Mouse (Mus musculus): ENCODE measurements around the gene Pglyrp1. TPM values are rescaled to one million over a fixed set of nuclear protein-coding genes. Genes with fewer than 3 reads are reported as not detected.

Pglyrp1 gene
- polyA plus RNA-seq, 1 experiment: 93.4 TPM

- Histone ChIP-seq H3K36me3 (ENCODE audit: control insufficient read depth, insufficient read depth, low read length) (peaks cover 6% of the 10 kb centered on the region; the same call in 1 of the 2 replicates), H3K27me3 (ENCODE audit: control insufficient read depth, insufficient read depth, low read length) (peaks cover 2% of the 10 kb centered on the region), H3K27ac (ENCODE audit: insufficient read depth, low read length) (no peak overlapping the region), H3K4me3 (ENCODE audit: extremely low read depth, insufficient read depth, insufficient read length) (no peak overlapping the region), H3K4me1 (ENCODE audit: control insufficient read depth, insufficient read depth, insufficient read length) (peaks cover 12% of the 10 kb centered on the region)
- WGBS: 66% methylated on average over 5 of the region's 5 CpGs
- no peak for DNase-seq (ENCODE audit: low read depth in 1 of 2, low spot score in 2 of 2)
- TF ChIP-seq CTCF (IDR thresholded peaks at IDR 0.05; ENCODE audit: extremely low read depth, insufficient read depth, insufficient read length, insufficient replicate concordance) (peak; percentile 14; the same call in 1 of the 2 replicates), POLR2A (IDR thresholded peaks at IDR 0.05; ENCODE audit: low read depth, low read length) (no peak)
Measured at GRCm38 (mm10) chr7:18896536-18896935, 25.4 kb downstream of the Pglyrp1 start.

GRCm38 (mm10) chr7:18900513-18900912 lies 29.4 kb downstream of the Pglyrp1 start:
- TF ChIP-seq CTCF (IDR thresholded peaks at IDR 0.05; ENCODE audit: extremely low read depth, insufficient read depth, insufficient read length, insufficient replicate concordance) (no peak), POLR2A (IDR thresholded peaks at IDR 0.05; ENCODE audit: low read depth, low read length) (no peak)
- WGBS: 89% methylated on average over 2 of the region's 2 CpGs
- Histone ChIP-seq H3K27ac (ENCODE audit: insufficient read depth, low read length) (no peak overlapping the region), H3K36me3 (ENCODE audit: control insufficient read depth, insufficient read depth, low read length) (peaks cover 6% of the 10 kb centered on the region; the same call in 1 of the 2 replicates), H3K27me3 (ENCODE audit: control insufficient read depth, insufficient read depth, low read length) (no peaks in the 10 kb centered on the region), H3K4me1 (ENCODE audit: control insufficient read depth, insufficient read depth, insufficient read length) (no peaks in the 10 kb centered on the region), H3K4me3 (ENCODE audit: extremely low read depth, insufficient read depth, insufficient read length) (no peak overlapping the region)
- DNase-seq (ENCODE audit: low read depth in 1 of 2, low spot score in 2 of 2): no peak

- Histone ChIP-seq H3K4me1 (ENCODE audit: control insufficient read depth, insufficient read depth, insufficient read length) (no peaks in the 10 kb centered on the region), H3K36me3 (ENCODE audit: control insufficient read depth, insufficient read depth, low read length) (peaks cover 6% of the 10 kb centered on the region; the same call in 1 of the 2 replicates), H3K27ac (ENCODE audit: insufficient read depth, low read length) (no peak overlapping the region), H3K27me3 (ENCODE audit: control insufficient read depth, insufficient read depth, low read length) (no peaks in the 10 kb centered on the region), H3K4me3 (ENCODE audit: extremely low read depth, insufficient read depth, insufficient read length) (no peak overlapping the region)
- 81% methylated on average over 3 of the region's 3 CpGs for WGBS
- DNase-seq (ENCODE audit: low read depth in 1 of 2, low spot score in 2 of 2): no peak
- no peak for TF ChIP-seq POLR2A (IDR thresholded peaks at IDR 0.05; ENCODE audit: low read depth, low read length)
- no peak for TF ChIP-seq CTCF (IDR thresholded peaks at IDR 0.05; ENCODE audit: extremely low read depth, insufficient read depth, insufficient read length, insufficient replicate concordance)
Measured at GRCm38 (mm10) chr7:18902486-18902885, 31.4 kb downstream of the Pglyrp1 start.

GRCm38 (mm10) chr7:18904971-18905370 lies 33.8 kb downstream of the Pglyrp1 start:
- Histone ChIP-seq H3K36me3 (ENCODE audit: control insufficient read depth, insufficient read depth, low read length) (peaks cover 4% of the 10 kb centered on the region; the same call in 1 of the 2 replicates), H3K4me3 (ENCODE audit: extremely low read depth, insufficient read depth, insufficient read length) (no peak overlapping the region), H3K4me1 (ENCODE audit: control insufficient read depth, insufficient read depth, insufficient read length) (no peaks in the 10 kb centered on the region; the same call in 1 of the 2 replicates), H3K27ac (ENCODE audit: insufficient read depth, low read length) (no peak overlapping the region), H3K27me3 (ENCODE audit: control insufficient read depth, insufficient read depth, low read length) (no peaks in the 10 kb centered on the region)
- DNase-seq (ENCODE audit: low read depth in 1 of 2, low spot score in 2 of 2): no peak
- 81% methylated on average over 3 of the region's 3 CpGs for WGBS
- TF ChIP-seq POLR2A (IDR thresholded peaks at IDR 0.05; ENCODE audit: low read depth, low read length): no peak
- TF ChIP-seq CTCF (IDR thresholded peaks at IDR 0.05; ENCODE audit: extremely low read depth, insufficient read depth, insufficient read length, insufficient replicate concordance): no peak

GRCm38 (mm10) chr7:18909797-18910196 lies 38.7 kb downstream of the Pglyrp1 start:
- DNase-seq (ENCODE audit: low read depth in 1 of 2, low spot score in 2 of 2): no peak
- H3K4me3 ChIP-seq (ENCODE audit: extremely low read depth, insufficient read depth, insufficient read length): peak overlapping the region; percentile 81
- TF ChIP-seq CTCF (IDR thresholded peaks at IDR 0.05; ENCODE audit: extremely low read depth, insufficient read depth, insufficient read length, insufficient replicate concordance) (no peak), POLR2A (IDR thresholded peaks at IDR 0.05; ENCODE audit: low read depth, low read length) (no peak)
- peak overlapping the region; percentile 36; the same call in 1 of the 2 replicates for H3K27ac ChIP-seq (ENCODE audit: insufficient read depth, low read length)
- 2% methylated on average over 17 of the region's 17 CpGs for WGBS
- no peaks in the 10 kb centered on the region; the same call in 1 of the 2 replicates for H3K4me1 ChIP-seq (ENCODE audit: control insufficient read depth, insufficient read depth, insufficient read length)
- no peaks in the 10 kb centered on the region for H3K36me3 ChIP-seq (ENCODE audit: control insufficient read depth, insufficient read depth, low read length)
- H3K27me3 ChIP-seq (ENCODE audit: control insufficient read depth, insufficient read depth, low read length): no peaks in the 10 kb centered on the region

- peak within 1 kb of the TSS; percentile 36; the same call in 1 of the 2 replicates for H3K27ac ChIP-seq (ENCODE audit: insufficient read depth, low read length)
- H3K27me3 ChIP-seq (ENCODE audit: control insufficient read depth, insufficient read depth, low read length): no peaks in the 10 kb centered on the region
- under 1% methylated on average over 33 of the region's 33 CpGs for WGBS
- H3K4me3 ChIP-seq (ENCODE audit: extremely low read depth, insufficient read depth, insufficient read length): peak within 1 kb of the TSS; percentile 81
- no peaks in the 10 kb centered on the region for H3K36me3 ChIP-seq (ENCODE audit: control insufficient read depth, insufficient read depth, low read length)
- no peaks in the 10 kb centered on the region; the same call in 1 of the 2 replicates for H3K4me1 ChIP-seq (ENCODE audit: control insufficient read depth, insufficient read depth, insufficient read length)
- TF ChIP-seq POLR2A (IDR thresholded peaks at IDR 0.05; ENCODE audit: low read depth, low read length) (peak; percentile 72), CTCF (IDR thresholded peaks at IDR 0.05; ENCODE audit: extremely low read depth, insufficient read depth, insufficient read length, insufficient replicate concordance) (no peak)
- peak; percentile 92 to 99 for DNase-seq (ENCODE audit: low read depth in 1 of 2, low spot score in 2 of 2)
Measured at GRCm38 (mm10) chr7:18910241-18910831, 39.2 kb downstream of the Pglyrp1 start, which contains the start of gene Ccdc61. Gene Ccdc61 (minus strand): TSS chr7:18910415.

- H3K27me3 ChIP-seq (ENCODE audit: control insufficient read depth, insufficient read depth, low read length): peaks cover 3% of the 10 kb centered on the region; the same call in 1 of the 2 replicates
- no peaks in the 10 kb centered on the region for H3K36me3 ChIP-seq (ENCODE audit: control insufficient read depth, insufficient read depth, low read length)
- no peak for TF ChIP-seq POLR2A (IDR thresholded peaks at IDR 0.05; ENCODE audit: low read depth, low read length)
- no peaks in the 10 kb centered on the region for H3K4me1 ChIP-seq (ENCODE audit: control insufficient read depth, insufficient read depth, insufficient read length)
- H3K27ac ChIP-seq (ENCODE audit: insufficient read depth, low read length): no peak overlapping the region
- H3K4me3 ChIP-seq (ENCODE audit: extremely low read depth, insufficient read depth, insufficient read length): no peak overlapping the region
- WGBS: 78% methylated on average over 4 of the region's 4 CpGs
- no peak for DNase-seq (ENCODE audit: low read depth in 1 of 2, low spot score in 2 of 2)
Measured at GRCm38 (mm10) chr7:18916254-18916653, 45.1 kb downstream of the Pglyrp1 start.
